Mouse (Mus musculus) hindbrain, embryonic 12.5 days (tissue): ENCODE data around the gene Slc22a16. TPM values are rescaled to one million over a fixed set of nuclear protein-coding genes. Genes with fewer than 3 reads are reported as not detected.
"Not testable (repeated sequence)": the region's sequence is repeated elsewhere in the genome, so short reads cannot be mapped to it uniquely, and the experiment has no call there.

ENCODE experiments used
- ATAC-seq: fragments of 200-750 bp; cut with Nextera tagmentation; 2 replicates; pipeline ENCODE4 v1.8.0; 2017; ENCODE audit warnings: moderate TSS enrichment; ENCODE audit not compliant: low FRiP score
- H3K27ac ChIP-seq: fragments of 300-500 bp; sonication (generic); 2 replicates; pipeline ENCODE4 v1.5.1; 2016; ENCODE audit warnings: mild to moderate bottlenecking
- H3K27me3 ChIP-seq: fragments of 300-500 bp; sonication (generic); 2 replicates; pipeline ENCODE4 v1.6.1; 2016; ENCODE audit warnings: mild to moderate bottlenecking
- H3K36me3 ChIP-seq: fragments of 300-500 bp; sonication (generic); 2 replicates; pipeline ENCODE4 v1.6.1; 2016; ENCODE audit warnings: mild to moderate bottlenecking
- H3K4me1 ChIP-seq: fragments of 300-500 bp; sonication (generic); 2 replicates; pipeline ENCODE4 v1.6.1; 2016
- H3K4me2 ChIP-seq: fragments of 300-500 bp; sonication (generic); replicated peaks from 2 replicates; pipeline ENCODE4 v1.6.1; 2016; ENCODE audit warnings: mild to moderate bottlenecking
- H3K4me3 ChIP-seq: fragments of 300-500 bp; sonication (generic); 2 replicates; pipeline ENCODE4 v1.5.1; 2016; ENCODE audit warnings: mild to moderate bottlenecking
- H3K9ac ChIP-seq: fragments of 300-500 bp; sonication (generic); 2 replicates; pipeline ENCODE4 v1.6.1; 2016; ENCODE audit warnings: mild to moderate bottlenecking, moderate library complexity
- H3K9me3 ChIP-seq: fragments of 300-500 bp; sonication (generic); replicated peaks from 2 replicates; pipeline ENCODE4 v1.6.1; 2016; ENCODE audit warnings: mild to moderate bottlenecking
- WGBS: fragments of 180-500 bp; shearing (Covaris S2); methylation state at CpG from one replicate; pipeline ENCODE4 v1.1.7; 2016; 5-methylcytosine and 5-hydroxymethylcytosine counted together
- polyA plus RNA-seq: library from polyadenylated mRNA; unstranded; fragments of >200 nt; fragmentation: Nextera tagmentation; extraction: Ambion mirVana; gene quantifications from 2 replicates; pipeline ENCODE4 v1.2.1, GENCODE M21; 2016

Slc22a16 gene
- polyA plus RNA-seq, 1 experiment from 2014 or later, result not detected

DNA sequence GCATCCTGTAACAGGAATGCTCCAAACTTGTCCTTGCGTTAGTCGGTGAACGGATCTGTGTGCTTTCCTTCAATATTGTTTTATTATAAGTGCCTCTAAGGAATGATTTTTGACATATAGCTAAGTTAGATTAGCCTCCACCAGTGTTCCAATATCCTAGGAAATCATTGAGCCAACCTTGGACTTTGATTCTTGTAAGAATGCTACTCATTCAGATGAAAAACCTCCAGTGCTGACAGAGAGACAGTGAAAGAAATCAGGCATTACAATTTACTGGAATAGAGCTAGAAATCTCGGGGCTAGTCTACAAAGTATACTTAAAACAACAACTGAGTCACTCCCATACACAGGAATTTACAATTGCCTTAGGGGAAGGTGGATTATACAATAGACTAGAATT, 37.5 kb upstream of the Slc22a16 start:
- H3K9me3 ChIP-seq, H3K36me3 ChIP-seq, H3K27me3 ChIP-seq, H3K9ac ChIP-seq, H3K4me1 ChIP-seq, H3K4me3 ChIP-seq, H3K4me2 ChIP-seq, H3K27ac ChIP-seq, ATAC-seq: not testable (repeated sequence)
- 96% methylated on average over 4 of the region's 4 CpGs for WGBS

DNA sequence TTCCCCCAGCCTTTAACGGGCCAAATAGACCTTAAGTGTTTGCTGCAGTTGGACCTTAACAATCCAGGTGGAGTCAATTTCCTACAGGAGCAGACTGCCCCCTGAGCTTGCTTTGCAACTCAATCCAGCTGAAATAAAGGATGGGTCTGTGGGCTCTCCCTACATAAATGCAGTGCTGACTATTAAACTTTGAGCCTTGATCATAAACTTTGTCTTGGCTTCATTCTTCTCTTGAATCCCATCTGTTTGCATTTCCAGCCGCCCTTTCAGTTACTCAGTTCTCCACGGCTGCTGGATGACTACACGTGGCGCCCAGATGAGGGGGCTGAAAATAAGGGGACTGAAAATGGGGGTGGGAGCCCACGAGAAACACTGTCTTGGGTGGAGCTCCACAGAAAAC, 28.8 kb upstream of the Slc22a16 start:
- Histone ChIP-seq H3K27ac (no peak overlapping the region), H3K4me2 (no peak overlapping the region), H3K9me3 (0 out of 2 replicates have a peak, but pooled peaks cover 11% of the 10 kb centered on the region), H3K9ac (no peak overlapping the region), H3K4me3 (no peak overlapping the region), H3K27me3 (no peaks in the 10 kb centered on the region), H3K4me1 (no peaks in the 10 kb centered on the region), H3K36me3 (no peaks in the 10 kb centered on the region)
- WGBS, result 78% methylated on average over 6 of the region's 6 CpGs
- ATAC-seq, result no peak

DNA sequence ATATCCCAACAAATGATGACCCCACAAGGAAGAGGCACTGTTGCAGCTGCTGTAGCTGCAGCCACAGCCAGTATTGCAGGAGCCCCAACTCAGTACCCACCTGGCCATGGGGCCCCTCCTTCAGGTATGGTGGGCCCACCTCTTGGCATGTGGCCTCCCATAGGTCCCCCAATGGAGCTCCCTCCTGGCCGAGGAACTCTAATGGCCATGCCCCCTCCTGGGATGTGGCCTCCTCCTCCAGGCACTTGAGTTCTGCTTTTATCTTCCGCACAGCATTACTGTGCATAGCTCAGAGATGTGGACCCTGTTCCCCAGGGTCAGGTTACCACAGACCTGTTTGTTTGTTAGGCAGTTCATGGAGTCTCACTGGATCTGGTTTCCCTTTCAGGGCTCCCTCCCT, 20.8 kb upstream of the Slc22a16 start:
- no peak for ATAC-seq
- no peaks in the 10 kb centered on the region for H3K9me3 ChIP-seq
- 54% methylated on average over 2 of the region's 2 CpGs for WGBS

DNA sequence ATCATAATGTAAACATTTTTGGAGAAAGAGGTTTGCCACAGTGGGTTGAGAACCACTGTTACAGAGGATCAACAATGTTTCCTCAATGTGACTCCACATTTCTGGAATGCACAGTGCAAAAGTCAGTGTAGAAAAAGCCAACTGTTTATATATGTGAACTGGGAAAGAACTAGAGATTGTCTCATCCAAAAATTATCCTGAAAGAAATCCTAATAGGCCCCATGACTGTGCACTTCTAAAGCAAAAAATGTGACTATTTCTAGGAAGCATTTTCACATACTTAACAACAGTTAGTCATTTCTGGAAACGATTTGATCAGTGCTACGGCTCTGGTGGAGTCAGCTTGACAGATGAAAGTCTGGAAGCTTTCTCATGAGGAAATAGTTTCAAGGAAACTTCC, 18.3 kb upstream of the Slc22a16 start:
- Histone ChIP-seq H3K4me2 (no peak overlapping the region), H3K4me3 (no peak overlapping the region), H3K27me3 (no peaks in the 10 kb centered on the region), H3K27ac (no peak overlapping the region), H3K4me1 (no peaks in the 10 kb centered on the region), H3K36me3 (no peaks in the 10 kb centered on the region), H3K9me3 (no peaks in the 10 kb centered on the region), H3K9ac (no peak overlapping the region)
- ATAC-seq, result no peak
- WGBS, result 82% methylated on average over 2 of the region's 2 CpGs

More for the DNA sequence above, 20.8 kb upstream of the Slc22a16 start:
- H3K27me3 ChIP-seq, result no peaks in the 10 kb centered on the region
- no peaks in the 10 kb centered on the region for H3K36me3 ChIP-seq
- no peaks in the 10 kb centered on the region for H3K4me1 ChIP-seq
- H3K9ac ChIP-seq, result no peak overlapping the region
- H3K27ac ChIP-seq, result no peak overlapping the region
- H3K4me3 ChIP-seq, result no peak overlapping the region
- no peak overlapping the region for H3K4me2 ChIP-seq

DNA sequence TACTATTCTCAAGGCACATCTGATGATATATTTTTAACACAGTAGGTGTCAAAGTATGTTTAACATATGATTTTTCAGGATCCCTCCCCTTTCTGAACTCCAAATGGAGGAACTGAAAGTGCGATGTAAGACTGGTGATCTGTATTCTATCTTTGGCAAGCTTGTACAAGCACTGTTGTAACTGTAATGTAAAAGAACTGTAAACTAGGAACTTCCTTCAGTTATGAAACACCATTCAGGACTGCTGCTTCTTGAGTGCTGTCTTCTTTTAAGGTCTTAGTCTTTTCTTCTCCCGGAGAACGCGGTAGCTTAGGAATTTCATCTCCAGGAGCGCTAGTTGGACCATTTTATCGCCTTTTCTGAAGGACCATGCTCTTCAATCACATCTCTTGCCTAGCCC, 4.4 kb upstream of the Slc22a16 start:
- not testable (repeated sequence) for ATAC-seq, H3K27me3 ChIP-seq, H3K36me3 ChIP-seq, H3K4me2 ChIP-seq, H3K4me3 ChIP-seq, H3K27ac ChIP-seq, H3K9ac ChIP-seq, H3K9me3 ChIP-seq, H3K4me1 ChIP-seq
- 96% methylated on average over 6 of the region's 6 CpGs for WGBS

DNA sequence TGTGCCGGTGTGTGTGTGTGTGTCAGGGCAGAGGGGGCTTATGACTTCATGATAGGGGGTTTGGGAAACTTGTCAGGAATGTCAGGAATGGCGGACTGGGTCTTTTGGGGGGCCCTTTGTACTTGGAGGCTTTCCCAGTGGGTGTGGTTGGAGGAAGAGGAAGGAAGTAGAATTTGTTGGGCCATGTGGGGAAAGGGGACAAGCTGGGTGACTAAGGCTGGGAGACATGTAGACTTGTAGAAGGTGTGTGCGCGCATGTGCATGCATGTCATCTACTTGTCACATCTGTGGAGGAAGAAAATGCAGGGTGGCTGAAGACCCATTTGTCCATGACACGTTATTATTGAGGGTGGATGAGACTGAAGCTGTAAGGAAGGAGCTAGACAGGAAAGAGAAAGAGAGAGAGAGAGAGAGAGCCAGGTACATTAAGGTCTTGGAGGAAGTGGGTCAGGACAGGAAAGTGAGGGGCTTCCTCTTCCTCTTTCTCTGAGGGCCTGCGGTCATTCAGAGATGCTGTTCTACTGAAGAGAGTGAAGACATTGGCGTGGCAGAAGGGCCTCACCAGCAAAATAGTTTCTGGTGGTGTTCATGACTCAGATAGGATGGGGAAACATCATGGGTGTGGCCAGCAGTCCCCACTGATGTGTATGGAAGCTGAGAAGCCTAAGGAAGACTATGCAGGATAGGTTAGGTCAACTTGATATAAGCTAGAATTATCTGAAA, 5.9 kb downstream of the Slc22a16 start:
- H3K9me3 ChIP-seq, result no peaks in the 10 kb centered on the region
- H3K4me3 ChIP-seq, result no peak overlapping the region
- H3K4me1 ChIP-seq, result no peaks in the 10 kb centered on the region
- no peak overlapping the region for H3K27ac ChIP-seq
- H3K27me3 ChIP-seq, result no peaks in the 10 kb centered on the region
- ATAC-seq, result no peak
- no peaks in the 10 kb centered on the region for H3K36me3 ChIP-seq
- 93% methylated on average over 7 of the region's 7 CpGs for WGBS
- H3K4me2 ChIP-seq, result no peak overlapping the region
- no peak overlapping the region for H3K9ac ChIP-seq

DNA sequence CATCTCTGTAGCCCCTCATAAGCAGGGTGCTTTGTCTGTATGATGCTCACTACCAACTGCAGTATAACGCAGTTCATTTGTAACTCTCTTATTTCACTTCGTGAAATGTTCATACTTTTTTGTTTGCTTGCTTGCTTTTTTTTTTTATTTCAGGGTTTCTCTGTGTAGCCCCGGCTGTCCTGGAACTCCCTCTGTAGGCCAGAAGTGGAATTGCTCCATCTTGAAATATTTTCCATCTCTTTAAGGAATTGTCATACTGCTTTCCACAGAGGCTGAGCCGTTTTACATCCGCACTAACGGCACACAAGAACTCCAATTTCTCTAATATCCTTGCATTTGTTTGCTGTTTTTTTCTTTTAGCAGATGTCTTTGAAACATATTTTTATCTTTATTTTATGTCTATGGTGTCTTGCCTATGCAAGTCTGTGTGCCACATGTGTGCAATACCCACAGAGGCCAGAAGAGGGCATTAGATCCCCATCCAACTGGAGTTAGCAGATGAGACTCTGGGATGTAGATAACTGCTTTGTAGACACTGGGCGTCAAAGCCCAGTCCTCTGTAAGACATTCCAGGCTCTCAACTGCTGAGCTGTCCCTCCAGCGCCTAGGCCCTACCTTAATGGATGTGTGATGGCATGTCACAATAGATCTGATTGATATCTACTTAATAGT, 13.6 kb downstream of the Slc22a16 start:
- 78% methylated on average over 8 of the region's 8 CpGs for WGBS
- Histone ChIP-seq H3K27me3 (no peaks in the 10 kb centered on the region), H3K9me3 (no peaks in the 10 kb centered on the region; the same call in 1 of the 2 replicates), H3K27ac (no peak overlapping the region), H3K4me1 (no peaks in the 10 kb centered on the region), H3K9ac (no peak overlapping the region), H3K36me3 (no peaks in the 10 kb centered on the region), H3K4me3 (no peak overlapping the region), H3K4me2 (no peak overlapping the region)
- ATAC-seq, result no peak

DNA sequence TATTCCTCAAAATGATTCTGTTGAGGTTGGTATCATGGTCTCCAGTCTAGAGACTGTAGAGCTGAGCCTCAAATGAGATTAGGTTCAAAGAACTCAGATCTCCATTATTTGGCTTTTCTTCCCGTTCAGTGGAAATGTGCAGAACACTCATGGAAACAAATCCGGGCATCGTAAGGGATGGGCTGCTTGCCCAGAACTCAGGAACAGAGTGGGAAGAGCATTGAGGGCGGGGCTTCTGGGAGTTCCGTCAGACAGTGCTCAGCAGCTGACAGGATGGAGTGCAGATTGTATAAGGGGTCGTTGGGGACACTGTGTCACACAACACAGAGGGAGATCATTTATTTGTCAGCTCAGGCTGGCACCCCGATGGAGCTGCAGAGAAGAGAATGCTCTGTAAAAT, 22.1 kb downstream of the Slc22a16 start:
- no peaks in the 10 kb centered on the region for H3K4me1 ChIP-seq
- H3K27ac ChIP-seq, result no peak overlapping the region
- H3K4me2 ChIP-seq, result no peak overlapping the region
- no peaks in the 10 kb centered on the region for H3K36me3 ChIP-seq
- no peak overlapping the region for H3K4me3 ChIP-seq
- H3K9ac ChIP-seq, result no peak overlapping the region
- WGBS, result 77% methylated on average over 7 of the region's 7 CpGs
- H3K27me3 ChIP-seq, result no peaks in the 10 kb centered on the region
- H3K9me3 ChIP-seq, result no peaks in the 10 kb centered on the region
- no peak for ATAC-seq

DNA sequence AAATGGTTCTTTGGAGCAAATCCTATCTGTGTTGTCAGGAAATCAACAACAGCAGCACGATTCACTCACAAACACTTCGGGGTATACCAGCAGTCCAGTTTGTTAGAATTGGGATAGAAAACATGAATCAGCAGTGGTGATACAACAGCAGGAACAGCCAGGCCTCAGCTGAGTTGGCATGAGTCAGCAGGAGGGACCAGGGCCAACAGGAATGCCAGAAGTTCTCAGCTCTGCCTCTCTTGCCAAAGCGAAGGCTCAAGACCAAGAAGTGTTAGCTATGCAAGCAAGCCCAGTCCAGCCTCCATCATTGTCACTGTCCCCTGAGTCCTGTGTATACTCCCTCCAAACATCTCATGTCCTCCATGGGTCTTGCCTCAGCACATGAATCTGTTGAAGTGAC, 27.0 kb downstream of the Slc22a16 start:
- no peak overlapping the region for H3K27ac ChIP-seq
- H3K4me2 ChIP-seq, result no peak overlapping the region
- H3K9me3 ChIP-seq, result no peaks in the 10 kb centered on the region
- no peak for ATAC-seq
- H3K4me3 ChIP-seq, result no peak overlapping the region
- H3K4me1 ChIP-seq, result no peaks in the 10 kb centered on the region
- no peaks in the 10 kb centered on the region for H3K36me3 ChIP-seq
- 93% methylated on average over 3 of the region's 3 CpGs for WGBS
- no peak overlapping the region for H3K9ac ChIP-seq
- H3K27me3 ChIP-seq, result no peaks in the 10 kb centered on the region

DNA sequence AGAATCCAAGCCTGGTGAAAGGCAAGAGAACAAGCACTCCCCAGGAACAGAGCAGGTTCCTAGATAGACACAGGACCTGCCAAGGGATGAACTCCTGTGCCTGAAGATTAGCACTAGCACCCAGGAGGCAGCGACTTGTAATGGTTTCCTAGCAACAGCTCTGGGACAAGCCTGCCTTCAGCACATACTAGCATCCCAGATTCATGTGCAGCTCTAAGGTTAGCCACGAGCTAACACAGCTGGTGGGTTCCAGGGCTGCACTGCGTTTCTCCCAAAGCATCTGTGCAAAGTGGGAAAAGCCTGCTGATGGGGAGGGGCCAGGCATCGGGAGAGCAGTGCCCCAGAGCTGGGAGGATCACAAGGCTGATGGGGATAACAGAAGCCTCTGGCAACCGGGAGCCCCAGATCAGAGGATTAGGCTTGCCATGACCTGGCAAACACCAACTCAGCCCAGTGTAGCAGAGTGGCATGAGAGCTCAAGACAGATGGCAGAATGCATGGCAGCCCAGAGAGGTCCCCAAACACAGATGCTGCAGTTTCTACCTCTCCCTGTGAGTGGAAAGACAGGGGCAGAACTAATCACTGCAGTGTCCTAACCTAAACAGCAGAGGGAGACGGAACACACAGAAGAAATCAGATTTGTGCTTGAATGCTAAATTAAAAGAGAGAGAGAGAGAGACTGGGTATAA, 34.7 kb downstream of the Slc22a16 start:
- Histone ChIP-seq H3K27ac (no peak overlapping the region), H3K9me3 (peaks cover 10% of the 10 kb centered on the region), H3K9ac (no peak overlapping the region), H3K27me3 (no peaks in the 10 kb centered on the region), H3K36me3 (no peaks in the 10 kb centered on the region), H3K4me3 (no peak overlapping the region), H3K4me1 (no peaks in the 10 kb centered on the region), H3K4me2 (no peak overlapping the region)
- WGBS, result 61% methylated on average over 6 of the region's 6 CpGs
- ATAC-seq, result no peak

DNA sequence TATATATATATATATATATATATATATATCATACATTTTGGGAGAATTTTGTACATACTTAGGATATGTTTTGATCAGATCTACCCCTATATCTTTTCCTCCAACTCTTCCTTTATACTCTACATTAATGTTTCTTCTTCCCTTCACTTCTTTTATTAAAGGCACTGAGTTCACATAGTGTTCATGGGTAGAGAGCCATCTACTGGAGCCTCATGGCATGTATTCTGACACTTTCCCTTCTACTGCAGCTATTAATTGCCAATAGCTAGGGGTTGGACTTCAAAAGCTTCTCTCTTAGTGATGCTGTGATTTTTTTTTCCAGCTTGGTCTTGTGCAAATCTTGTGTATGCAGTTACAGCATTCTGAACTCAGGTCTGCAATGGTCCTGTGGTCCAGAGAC, 47.8 kb downstream of the Slc22a16 start:
- no peaks in the 10 kb centered on the region for H3K27me3 ChIP-seq
- H3K4me2 ChIP-seq, result no peak overlapping the region
- ATAC-seq, result no peak
- no peak overlapping the region for H3K27ac ChIP-seq
- H3K9me3 ChIP-seq, result no peaks in the 10 kb centered on the region
- H3K36me3 ChIP-seq, result no peaks in the 10 kb centered on the region
- no peak overlapping the region for H3K4me3 ChIP-seq
- no peaks in the 10 kb centered on the region for H3K4me1 ChIP-seq
- H3K9ac ChIP-seq, result no peak overlapping the region

DNA sequence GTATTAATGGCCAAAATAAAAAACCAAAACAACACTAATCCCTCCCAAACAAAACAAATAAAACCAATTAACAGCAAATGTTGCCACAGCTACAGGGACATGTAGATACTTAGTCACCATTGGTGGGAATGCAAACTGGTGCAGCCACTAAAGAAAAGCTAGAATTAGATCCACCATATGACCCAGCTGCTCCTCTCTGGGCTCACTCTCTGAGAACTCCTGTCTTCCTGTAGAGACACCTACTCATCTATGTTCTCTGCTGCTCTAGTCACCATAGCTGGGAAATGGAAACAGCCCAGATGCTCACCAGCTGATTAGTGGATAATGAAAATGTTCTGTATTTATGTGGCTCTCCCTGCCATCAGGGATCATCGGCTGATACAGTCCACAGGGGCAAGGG, 49.6 kb downstream of the Slc22a16 start:
- Histone ChIP-seq H3K27me3 (no peaks in the 10 kb centered on the region), H3K9ac (no peak overlapping the region), H3K4me3 (no peak overlapping the region), H3K36me3 (no peaks in the 10 kb centered on the region), H3K4me2 (no peak overlapping the region), H3K4me1 (no peaks in the 10 kb centered on the region), H3K9me3 (no peaks in the 10 kb centered on the region), H3K27ac (no peak overlapping the region)
- 86% methylated on average over 1 of the region's 1 CpGs for WGBS
- no peak for ATAC-seq
